ENCODE assay signal across 10 mouse cellular contexts in genomic region chr13:35765817-35766216, GRCm38 (mm10).
DNase-seq lines count a peak whose midpoint lies in the region; ATAC-seq and TF ChIP-seq lines count a peak whose summit lies in the region.
"Had no signal": no experiment of that assay in that cellular context is flagged by ENCODE, and none has a peak within 500 bp of the region (broad histone marks: within the 10 kb centered on the region; RNA-seq: fewer than 3 reads in every experiment).

No protein-coding gene starts in this region.

- H3K4me3 ChIP-seq in kidney, embryonic 16.5 days (ENCODE audit: low read length): no peak overlapping the region
- H3K4me3 ChIP-seq in lung, postnatal 0 days (ENCODE audit: low read depth, low read length): no peak overlapping the region

- no peaks in the 10 kb centered on the region; the same call in 1 of the 2 replicates for H3K9me3 ChIP-seq in kidney, embryonic 16.5 days (ENCODE audit: low read length)
- H3K9me3 ChIP-seq in lung, postnatal 0 days (ENCODE audit: low read length): no peaks in the 10 kb centered on the region

- TF ChIP-seq CTCF in lung, postnatal 0 days (IDR thresholded peaks at IDR 0.05): no peak

- no peak overlapping the region for H3K9ac ChIP-seq in kidney, embryonic 16.5 days (replicated peaks; ENCODE audit: low read length)
- H3K9ac ChIP-seq in lung, postnatal 0 days (replicated peaks; ENCODE audit: low read depth): no peak overlapping the region

- no peaks in the 10 kb centered on the region for H3K27me3 ChIP-seq in kidney, embryonic 16.5 days (ENCODE audit: insufficient read depth, low read length)
- no peaks in the 10 kb centered on the region for H3K27me3 ChIP-seq in lung, postnatal 0 days (replicated peaks; ENCODE audit: insufficient read depth, low read length)

- H3K27ac ChIP-seq in kidney, embryonic 16.5 days (ENCODE audit: low read length): no peak overlapping the region
- H3K27ac ChIP-seq in lung, postnatal 0 days (ENCODE audit: low read length): peak overlapping the region; percentile 45; the same call in 1 of the 2 replicates

- ATAC-seq in kidney, embryonic 16.5 days (ENCODE audit: low FRiP score, low TSS enrichment): peak; percentile 51; the same call in 1 of the 2 replicates
- ATAC-seq in lung, postnatal 0 days: peak; percentile 66
- no peak for ATAC-seq in megakaryocyte progenitor cell, adult 5-6 weeks (replicated peaks; ENCODE audit: poor library complexity)
- ATAC-seq: activated CD4-positive, CD25-positive, alpha-beta regulatory T cell, adult 4 months had no signal

- peak; percentile 34 to 39 for DNase-seq in cerebellum, postnatal 14 days
- DNase-seq in cerebellum, adult 8-10 months: no peak
- no peak for DNase-seq in kidney, adult 11 months
- peak; percentile 24 for DNase-seq in embryo, embryonic 10.5 days (ENCODE audit: low spot score)
- peak; percentile 37 for DNase-seq in lung, postnatal 0 days (ENCODE audit: low spot score)
- DNase-seq in urinary bladder, postnatal 4 days (ENCODE audit: low spot score in 2 of 2): no peak

- H3K4me2 ChIP-seq in kidney, embryonic 16.5 days (replicated peaks; ENCODE audit: low read depth, low read length): no peak overlapping the region
- no peak overlapping the region for H3K4me2 ChIP-seq in lung, postnatal 0 days (replicated peaks; ENCODE audit: low read depth, low read length)
- H3K4me2 ChIP-seq: midbrain, embryonic 11.5 days had no signal

- 0 out of 2 replicates have a peak, but pooled peaks cover 7% of the 10 kb centered on the region for H3K4me1 ChIP-seq in kidney, embryonic 16.5 days (ENCODE audit: insufficient read depth, low read length)
- peaks cover 9% of the 10 kb centered on the region; the same call in 1 of the 2 replicates for H3K4me1 ChIP-seq in lung, postnatal 0 days (ENCODE audit: insufficient read depth, low read depth, low read length)

- peaks cover 7% of the 10 kb centered on the region; the same call in 1 of the 2 replicates for H3K36me3 ChIP-seq in kidney, embryonic 16.5 days (ENCODE audit: insufficient read depth, low read length)
- H3K36me3 ChIP-seq in lung, postnatal 0 days (ENCODE audit: insufficient read depth, low read length): no peaks in the 10 kb centered on the region

- TF ChIP-seq EP300 in lung, postnatal 0 days (IDR thresholded peaks at IDR 0.05): peak; percentile 35; the same call in 1 of the 2 replicates

- WGBS in kidney, embryonic 16.5 days: 35% methylated on average over 2 of the region's 2 CpGs
- WGBS in lung, postnatal 0 days: 29% methylated on average over 2 of the region's 2 CpGs

Comparison
In these comparisons a context has a peak if more than half of its experiments do, and no peak if none do; other contexts are left out.
1. DNase-seq: peak in cerebellum, postnatal 14 days (2 of 2), embryo, embryonic 10.5 days (single experiment) and lung, postnatal 0 days (single experiment); none in cerebellum, adult 8-10 months (single experiment), kidney, adult 11 months (single experiment) and urinary bladder, postnatal 4 days (0 of 2).